Mouse (Mus musculus) liver, embryonic 11.5 days (tissue): ENCODE data around the gene Gria4. TPM values are rescaled to one million over a fixed set of nuclear protein-coding genes. Genes with fewer than 3 reads are reported as not detected.

Source experiments
- ATAC-seq: fragments of 200-750 bp; cut with Nextera tagmentation; replicated peaks from 2 replicates; pipeline ENCODE4 v1.8.0; 2017; ENCODE audit warnings: moderate number of reproducible peaks, mild to moderate bottlenecking, moderate TSS enrichment, moderate library complexity; ENCODE audit not compliant: low FRiP score
- DNase-seq: peaks from one replicate; pipeline ENCODE4 v3.0.0-alpha.2; 2017; ENCODE audit warnings: low spot score
- H3K27ac ChIP-seq: fragments of 300-500 bp; sonication (generic); 2 replicates; pipeline ENCODE4 v1.5.1; 2014; ENCODE audit warnings: mild to moderate bottlenecking, low read depth, low read length, control low read depth
- H3K27me3 ChIP-seq: fragments of 300-500 bp; sonication (generic); replicated peaks from 2 replicates; pipeline ENCODE4 v1.6.1; 2014; ENCODE audit warnings: low read length, mixed read lengths; ENCODE audit not compliant: control insufficient read depth, insufficient read depth
- H3K36me3 ChIP-seq: fragments of 300-500 bp; sonication (generic); 2 replicates; pipeline ENCODE4 v1.6.1; 2014; ENCODE audit warnings: mild to moderate bottlenecking, low read length, moderate library complexity, mixed read lengths; ENCODE audit not compliant: control insufficient read depth, insufficient read depth
- H3K4me1 ChIP-seq: fragments of 300-500 bp; sonication (generic); replicated peaks from 2 replicates; pipeline ENCODE4 v1.6.1; 2014; ENCODE audit warnings: low read length, mixed read lengths; ENCODE audit not compliant: control insufficient read depth, insufficient read depth
- H3K4me2 ChIP-seq: fragments of 300-500 bp; sonication (generic); 2 replicates; pipeline ENCODE4 v1.6.1; 2014; ENCODE audit warnings: mild to moderate bottlenecking, control low read depth, moderate library complexity
- H3K4me3 ChIP-seq: fragments of 300-500 bp; sonication (generic); 2 replicates; pipeline ENCODE4 v1.5.1; 2014; ENCODE audit warnings: low read depth, low read length, control low read depth
- H3K9ac ChIP-seq: fragments of 300-500 bp; sonication (generic); 2 replicates; pipeline ENCODE4 v1.6.1; 2014; ENCODE audit warnings: low read depth, low read length, control low read depth
- H3K9me3 ChIP-seq: fragments of 300-500 bp; sonication (generic); 2 replicates; pipeline ENCODE4 v1.6.1; 2016; ENCODE audit warnings: low read length, inconsistent platforms, mixed read lengths; ENCODE audit not compliant: control insufficient read depth
- WGBS: fragments of 180-500 bp; shearing (Covaris S2); extraction: QIAGEN DNeasy Blood & Tissue Kit; methylation state at CpG from one replicate; pipeline ENCODE4 v1.1.7; 2014; 5-methylcytosine and 5-hydroxymethylcytosine counted together
- polyA plus RNA-seq: library from polyadenylated mRNA; unstranded; fragments of >200 nt; fragmentation: Nextera tagmentation; extraction: Ambion mirVana; gene quantifications from 2 replicates; pipeline ENCODE4 v1.2.1, GENCODE M21; 2014

Gria4 gene
- polyA plus RNA-seq, 1 experiment from 2014 or later = 0.86 TPM

DNA sequence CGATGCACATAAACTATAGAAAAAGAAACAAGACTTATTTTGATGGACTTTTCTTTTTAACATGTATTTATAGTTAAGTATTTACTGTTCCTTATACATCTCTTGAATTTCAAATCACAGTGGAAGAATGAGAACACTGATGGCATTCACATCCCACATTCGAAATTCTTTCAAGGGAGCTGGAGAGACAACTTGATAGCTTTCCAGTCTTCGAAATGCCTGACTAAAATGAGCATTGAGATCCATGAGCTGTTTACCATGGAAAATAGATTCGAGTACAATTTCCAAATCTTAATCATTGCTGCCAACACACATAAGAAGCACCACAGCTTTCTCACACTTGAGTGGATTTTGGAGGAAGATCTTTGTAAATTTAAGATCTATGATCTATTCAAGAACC, 164.1 kb downstream of the Gria4 start:
- no peaks in the 10 kb centered on the region for H3K9me3 ChIP-seq
- no peak overlapping the region for H3K4me2 ChIP-seq
- H3K4me3 ChIP-seq = no peak overlapping the region
- no peak for DNase-seq
- H3K36me3 ChIP-seq = no peaks in the 10 kb centered on the region
- no peak overlapping the region for H3K27ac ChIP-seq
- no peaks in the 10 kb centered on the region for H3K27me3 ChIP-seq
- no peak overlapping the region for H3K9ac ChIP-seq
- no peak for ATAC-seq
- H3K4me1 ChIP-seq = no peaks in the 10 kb centered on the region
- 69% methylated on average over 4 of the region's 4 CpGs for WGBS

DNA sequence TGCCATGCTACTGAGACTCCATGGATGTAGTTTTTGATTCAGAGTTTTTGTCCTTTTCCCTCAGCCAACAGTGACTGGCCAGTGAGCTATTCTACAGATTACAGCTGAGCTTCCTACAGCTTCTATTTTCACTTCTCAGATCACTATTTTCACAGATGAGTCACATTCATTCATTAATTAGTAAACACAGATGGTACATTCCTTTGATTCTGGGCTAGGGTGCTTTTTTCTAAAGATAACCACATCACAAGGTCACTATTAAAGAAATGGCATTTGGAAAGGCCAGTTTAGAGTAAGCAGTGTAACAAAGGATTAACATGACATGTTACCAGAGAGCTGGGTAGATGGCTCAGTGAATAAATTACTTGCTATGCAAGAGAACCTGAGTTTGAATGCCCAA, 180.7 kb downstream of the Gria4 start:
- no peak overlapping the region for H3K27ac ChIP-seq
- H3K27me3 ChIP-seq = no peaks in the 10 kb centered on the region
- no peak overlapping the region for H3K4me3 ChIP-seq
- no peak overlapping the region for H3K4me2 ChIP-seq
- H3K9me3 ChIP-seq = no peaks in the 10 kb centered on the region
- no peaks in the 10 kb centered on the region for H3K4me1 ChIP-seq
- H3K9ac ChIP-seq = no peak overlapping the region
- ATAC-seq = no peak
- H3K36me3 ChIP-seq = no peaks in the 10 kb centered on the region
- no peak for DNase-seq

GRCm38 (mm10) chr9:4605354-4605753, 190.7 kb downstream of the Gria4 start:
- no peak for ATAC-seq
- Histone ChIP-seq H3K27me3 (no peaks in the 10 kb centered on the region), H3K4me1 (no peaks in the 10 kb centered on the region), H3K4me3 (no peak overlapping the region), H3K4me2 (no peak overlapping the region), H3K27ac (no peak overlapping the region), H3K9ac (no peak overlapping the region), H3K9me3 (no peaks in the 10 kb centered on the region), H3K36me3 (no peaks in the 10 kb centered on the region)
- no peak for DNase-seq
- 83% methylated on average over 3 of the region's 3 CpGs for WGBS

- H3K27me3 ChIP-seq = no peaks in the 10 kb centered on the region
- ATAC-seq (no peak), DNase-seq (no peak)
- H3K4me1 ChIP-seq = no peaks in the 10 kb centered on the region
- H3K36me3 ChIP-seq = no peaks in the 10 kb centered on the region
- no peak overlapping the region for H3K9ac ChIP-seq
- no peak overlapping the region for H3K4me3 ChIP-seq
- no peak overlapping the region for H3K27ac ChIP-seq
- no peak overlapping the region for H3K4me2 ChIP-seq
- H3K9me3 ChIP-seq = no peaks in the 10 kb centered on the region
Measured at GRCm38 (mm10) chr9:4604236-4604635, 191.8 kb downstream of the Gria4 start.

- 74% methylated on average over 2 of the region's 2 CpGs for WGBS
- ATAC-seq (no peak), DNase-seq (no peak)
- no peaks in the 10 kb centered on the region for H3K36me3 ChIP-seq
- H3K9ac ChIP-seq = no peak overlapping the region
- no peak overlapping the region for H3K4me3 ChIP-seq
- H3K9me3 ChIP-seq = no peaks in the 10 kb centered on the region
- no peaks in the 10 kb centered on the region for H3K27me3 ChIP-seq
- no peaks in the 10 kb centered on the region for H3K4me1 ChIP-seq
- H3K4me2 ChIP-seq = no peak overlapping the region
- H3K27ac ChIP-seq = no peak overlapping the region
Measured at GRCm38 (mm10) chr9:4601788-4602187, 194.2 kb downstream of the Gria4 start.

DNA sequence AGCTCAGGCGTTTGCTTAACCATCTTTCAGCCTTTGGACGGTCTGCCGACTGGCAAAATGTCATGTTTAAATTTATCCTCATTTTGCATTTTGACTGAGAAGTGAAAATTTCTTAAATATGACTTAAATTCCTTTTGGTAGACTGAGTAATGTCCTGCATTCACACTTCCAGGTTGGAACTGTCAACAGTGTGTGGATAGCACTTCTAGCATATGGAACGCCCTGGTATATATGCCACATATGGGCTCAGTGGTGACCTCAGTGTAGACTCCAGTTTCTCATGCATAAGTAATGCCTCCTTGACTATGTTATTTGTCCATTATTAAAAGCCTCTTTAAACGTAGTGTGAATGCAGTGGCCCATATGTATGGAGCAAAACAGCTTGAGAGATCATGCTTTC, 222.4 kb downstream of the Gria4 start:
- no peak for ATAC-seq
- H3K27me3 ChIP-seq = no peaks in the 10 kb centered on the region
- H3K9ac ChIP-seq = no peak overlapping the region
- no peak for DNase-seq
- no peak overlapping the region for H3K4me2 ChIP-seq
- 80% methylated on average over 5 of the region's 5 CpGs for WGBS
- H3K4me3 ChIP-seq = no peak overlapping the region
- H3K9me3 ChIP-seq = no peaks in the 10 kb centered on the region
- H3K36me3 ChIP-seq = no peaks in the 10 kb centered on the region
- H3K27ac ChIP-seq = no peak overlapping the region
- H3K4me1 ChIP-seq = no peaks in the 10 kb centered on the region

DNA sequence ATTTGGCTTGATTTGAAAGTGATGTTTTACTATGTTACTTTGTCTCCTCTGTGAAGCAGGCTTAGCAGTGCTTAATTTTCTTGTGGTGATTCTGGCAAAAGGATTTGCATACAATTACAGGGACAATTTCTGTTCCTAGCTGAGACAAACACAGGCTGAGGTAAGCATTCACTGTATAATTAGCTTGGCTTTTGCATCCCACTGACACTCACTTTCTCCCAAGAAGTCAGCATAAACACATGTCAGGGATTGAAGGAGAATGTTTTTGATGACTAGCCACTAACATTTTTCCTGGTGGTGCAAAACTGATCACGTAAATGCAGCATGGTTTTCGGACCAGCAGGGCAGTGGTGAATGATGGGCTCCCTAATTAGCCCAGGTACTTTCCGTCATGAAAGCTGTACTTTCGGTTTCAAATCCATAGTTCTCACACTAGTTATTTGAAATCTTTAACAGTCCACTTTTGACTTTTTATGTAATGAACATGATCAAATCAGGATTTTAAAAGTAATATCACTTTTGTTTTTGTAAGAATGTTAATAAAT, 240.5 kb downstream of the Gria4 start:
- Histone ChIP-seq H3K9me3 (no peaks in the 10 kb centered on the region), H3K4me1 (no peaks in the 10 kb centered on the region), H3K36me3 (no peaks in the 10 kb centered on the region), H3K27me3 (no peaks in the 10 kb centered on the region), H3K4me3 (no peak overlapping the region), H3K4me2 (no peak overlapping the region), H3K9ac (no peak overlapping the region), H3K27ac (no peak overlapping the region)
- DNase-seq (no peak), ATAC-seq (no peak)
- 68% methylated on average over 4 of the region's 4 CpGs for WGBS

DNA sequence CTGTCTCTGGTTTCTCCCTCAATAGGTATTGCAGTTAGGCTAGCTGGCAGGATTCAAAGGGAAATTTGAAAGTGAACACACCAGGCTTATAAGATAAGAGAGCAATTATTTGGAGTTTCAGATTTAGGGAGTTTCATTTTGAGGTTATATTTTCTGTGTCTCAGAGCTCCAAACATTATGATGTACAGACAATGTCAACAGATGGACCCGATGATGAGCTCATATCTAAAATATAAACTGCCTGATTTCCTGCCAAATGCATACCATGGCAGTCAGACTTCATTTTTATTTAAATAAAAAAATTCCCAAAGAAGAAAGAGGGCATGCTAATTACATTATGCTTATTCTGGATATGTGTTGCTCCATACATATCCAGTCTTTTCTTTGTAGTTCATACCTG, 256.8 kb downstream of the Gria4 start:
- no peaks in the 10 kb centered on the region for H3K36me3 ChIP-seq
- ATAC-seq (no peak), DNase-seq (no peak)
- no peaks in the 10 kb centered on the region for H3K9me3 ChIP-seq
- WGBS = 74% methylated on average over 1 of the region's 1 CpGs
- H3K4me3 ChIP-seq = no peak overlapping the region
- H3K27me3 ChIP-seq = no peaks in the 10 kb centered on the region
- no peak overlapping the region for H3K4me2 ChIP-seq
- no peak overlapping the region for H3K27ac ChIP-seq
- no peak overlapping the region for H3K9ac ChIP-seq
- no peaks in the 10 kb centered on the region for H3K4me1 ChIP-seq

GRCm38 (mm10) chr9:4536514-4537150, 259.4 kb downstream of the Gria4 start:
- Histone ChIP-seq H3K9me3 (no peaks in the 10 kb centered on the region), H3K4me3 (no peak overlapping the region), H3K27ac (no peak overlapping the region), H3K4me2 (no peak overlapping the region), H3K4me1 (no peaks in the 10 kb centered on the region), H3K9ac (no peak overlapping the region), H3K36me3 (no peaks in the 10 kb centered on the region), H3K27me3 (no peaks in the 10 kb centered on the region)
- ATAC-seq (no peak), DNase-seq (no peak)
- WGBS = 82% methylated on average over 6 of the region's 6 CpGs
